Mouse (Mus musculus) cerebellum, postnatal 36 days (tissue): ENCODE measurements at regions not wholly inside any gene's neighbourhood (a gene's known extent, or its start where the extent isn't known, plus 50 kb on each side); places are given as distances from the start of the nearest gene placed in this dataset.

Experiments
- DNase-seq, 2 experiments: peaks; one replicate each; pipeline ENCODE4 v3.0.0; 2021 to 2022; ENCODE audit warnings: mixed read lengths in 2 of 2

GRCm38 (mm10) chr2:56460625-56461590 is 662.9 kb downstream of the Nr4a2 start:
- DNase-seq, result no peak

- DNase-seq, result no peak
These were observed 664.4 kb downstream of the Nr4a2 start for GRCm38 (mm10) chr2:56459430-56459829.

DNA sequence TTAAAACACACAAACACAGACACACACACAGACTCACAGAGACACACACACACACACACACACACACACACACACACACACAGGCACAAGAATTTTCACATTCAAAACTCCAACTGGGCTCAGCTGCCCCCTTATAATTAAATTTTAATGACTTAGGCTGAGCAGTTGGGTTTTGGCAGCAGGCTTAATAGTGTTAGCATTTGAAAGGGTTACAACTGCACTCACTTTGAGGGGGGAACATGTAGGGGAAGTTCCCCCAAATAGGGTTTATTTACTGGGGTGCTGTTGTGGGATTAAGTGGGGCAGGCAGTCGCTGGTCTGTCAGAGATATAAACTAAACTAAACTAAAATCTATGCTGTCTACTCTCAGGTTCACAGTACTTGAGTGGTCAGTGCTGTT is 666.2 kb downstream of the Nr4a2 start:
- no peak for DNase-seq

DNA sequence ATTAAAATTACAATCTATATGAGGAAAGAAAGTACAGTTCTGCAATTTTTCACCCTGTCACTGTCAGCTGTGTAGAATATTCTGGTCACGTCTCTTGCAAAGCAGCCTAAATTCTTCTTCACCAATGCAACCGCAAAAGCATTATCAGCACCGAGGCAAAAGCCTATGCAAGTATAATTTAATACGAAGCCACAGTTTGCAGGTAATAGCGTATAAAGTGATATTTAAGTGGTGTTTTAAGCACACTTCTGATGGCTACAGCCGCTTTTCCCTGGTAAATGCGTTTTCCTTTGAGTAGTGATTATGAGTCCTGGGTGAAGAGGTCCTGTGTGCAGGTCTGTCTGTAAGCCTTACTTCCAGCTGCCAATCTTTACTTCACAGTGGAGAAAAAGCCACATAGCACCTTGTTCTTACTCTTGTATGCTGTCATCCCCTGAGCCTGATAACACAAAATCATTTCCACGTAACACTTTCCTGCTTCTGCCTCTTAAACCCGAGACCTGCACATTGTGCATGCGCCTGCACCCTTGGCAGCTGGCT is 667.9 kb downstream of the Nr4a2 start:
- DNase-seq, result no peak

GRCm38 (mm10) chr2:56454611-56455066 is 669.2 kb downstream of the Nr4a2 start:
- peak; percentile 2 to 8 for DNase-seq

GRCm38 (mm10) chr2:56440916-56441315 is 682.9 kb downstream of the Nr4a2 start:
- DNase-seq, result no peak
